Mouse (Mus musculus) heart, postnatal 0 days (tissue): ENCODE results near the gene Zmpste24. TPM values are rescaled to one million over a fixed set of nuclear protein-coding genes. Genes with fewer than 3 reads are reported as not detected.
A peak's percentile ranks its signal among the peaks of the same experiment; 100 is the strongest.
"Not testable (repeated sequence)": the region's sequence is repeated elsewhere in the genome, so short reads cannot be mapped to it uniquely, and the experiment has no call there.

ENCODE experiments used
- ATAC-seq: fragments of 200-750 bp; cut with Nextera tagmentation; 2 replicates; pipeline ENCODE4 v1.8.0; 2017; ENCODE audit warnings: low read depth, moderate number of reproducible peaks, moderate library complexity; ENCODE audit not compliant: insufficient read depth
- DNase-seq: peaks from one replicate; pipeline ENCODE4 v3.0.0-alpha.2; 2016; ENCODE audit warnings: low spot score
- H3K27ac ChIP-seq: fragments of 300-500 bp; sonication (generic); 2 replicates; pipeline ENCODE4 v1.5.1; 2014; ENCODE audit warnings: low read depth, mild to moderate bottlenecking
- H3K27me3 ChIP-seq: fragments of 300-500 bp; sonication (generic); 2 replicates; pipeline ENCODE4 v1.6.1; 2014; ENCODE audit warnings: low read length, mixed read lengths; ENCODE audit not compliant: control insufficient read depth, insufficient read depth
- H3K36me3 ChIP-seq: fragments of 300-500 bp; sonication (generic); replicated peaks from 2 replicates; pipeline ENCODE4 v1.6.1; 2014; ENCODE audit warnings: low read length, mixed read lengths; ENCODE audit not compliant: control insufficient read depth, insufficient read depth
- H3K4me1 ChIP-seq: fragments of 300-500 bp; sonication (generic); 2 replicates; pipeline ENCODE4 v1.6.1; 2014; ENCODE audit warnings: antibody characterized with exemption; ENCODE audit not compliant: control insufficient read depth, insufficient read depth
- H3K4me2 ChIP-seq: fragments of 300-500 bp; sonication (generic); 2 replicates; pipeline ENCODE4 v1.6.1; 2014; ENCODE audit warnings: low read depth, mild to moderate bottlenecking, low read length, moderate library complexity
- H3K4me3 ChIP-seq: fragments of 300-500 bp; sonication (generic); 2 replicates; pipeline ENCODE4 v1.5.1; 2014; ENCODE audit warnings: low read depth, low read length
- H3K9ac ChIP-seq: fragments of 300-500 bp; sonication (generic); replicated peaks from 2 replicates; pipeline ENCODE4 v1.6.1; 2014; ENCODE audit warnings: low read depth, low read length, mixed read lengths
- H3K9me3 ChIP-seq: fragments of 300-500 bp; sonication (generic); replicated peaks from 2 replicates; pipeline ENCODE4 v1.6.1; 2016; ENCODE audit warnings: low read length; ENCODE audit not compliant: control insufficient read depth
- CTCF ChIP-seq: IDR thresholded peaks from 2 replicates; pipeline ENCODE4 v1.5.1; 2016; ENCODE audit warnings: antibody characterized with exemption, control low read depth, low read depth
- EP300 ChIP-seq: IDR thresholded peaks from 2 replicates; pipeline ENCODE4 v1.6.1; 2016; ENCODE audit warnings: antibody characterized with exemption, low read depth
- WGBS: fragments of 180-500 bp; shearing (Covaris S2); extraction: QIAGEN DNeasy Blood & Tissue Kit; methylation state at CpG from one replicate; pipeline ENCODE4 v1.1.7; 2014; 5-methylcytosine and 5-hydroxymethylcytosine counted together
- polyA plus RNA-seq: library from polyadenylated mRNA; unstranded; fragments of >200 nt; fragmentation: Nextera tagmentation; extraction: Ambion mirVana; gene quantifications from 2 replicates; pipeline ENCODE4 v1.2.1, GENCODE M21; 2015
- total RNA-seq: library from RNA; depleted of rRNA; stranded (reverse); fragments of >200 nt; gene quantifications from 2 replicates; pipeline ENCODE4 v1.2.3, GENCODE M21; 2014; ENCODE audit warnings: low replicate concordance

Zmpste24 gene
- total and polyA plus RNA-seq, 2 experiments from 2014 or later, result 11.1 to 17.0 TPM

GRCm38 (mm10) chr4:121080395-121080794, 17.6 kb downstream of the Zmpste24 start:
- Histone ChIP-seq H3K9me3 (no peaks in the 10 kb centered on the region), H3K27me3 (no peaks in the 10 kb centered on the region), H3K27ac (no peak overlapping the region), H3K4me2 (no peak overlapping the region), H3K4me1 (no peaks in the 10 kb centered on the region), H3K36me3 (peaks cover 74% of the 10 kb centered on the region), H3K4me3 (no peak overlapping the region), H3K9ac (no peak overlapping the region)
- DNase-seq (no peak), ATAC-seq (no peak)
- no peak for TF ChIP-seq EP300
- TF ChIP-seq CTCF, result no peak
- 80% methylated on average over 1 of the region's 1 CpGs for WGBS

- Histone ChIP-seq H3K9ac (no peak overlapping the region), H3K4me1 (no peaks in the 10 kb centered on the region), H3K4me3 (no peak overlapping the region), H3K4me2 (no peak overlapping the region), H3K9me3 (no peaks in the 10 kb centered on the region), H3K27ac (no peak overlapping the region), H3K27me3 (no peaks in the 10 kb centered on the region), H3K36me3 (peaks cover 75% of the 10 kb centered on the region)
- 74% methylated on average over 3 of the region's 3 CpGs for WGBS
- ATAC-seq (no peak), DNase-seq (no peak)
- TF ChIP-seq EP300 (no peak), CTCF (no peak)
Measured at GRCm38 (mm10) chr4:121077915-121078646, 20.0 kb downstream of the Zmpste24 start.

- TF ChIP-seq EP300, result no peak
- no peak for TF ChIP-seq CTCF
Measured at GRCm38 (mm10) chr4:121074250-121074649, 23.8 kb downstream of the Zmpste24 start.

GRCm38 (mm10) chr4:121065336-121065735, 32.7 kb downstream of the Zmpste24 start:
- WGBS, result 44% methylated on average over 2 of the region's 2 CpGs
- Histone ChIP-seq H3K4me2 (no peak overlapping the region), H3K4me3 (no peak overlapping the region), H3K9ac (no peak overlapping the region), H3K4me1 (no peaks in the 10 kb centered on the region), H3K36me3 (peaks cover 47% of the 10 kb centered on the region), H3K27me3 (no peaks in the 10 kb centered on the region), H3K9me3 (no peaks in the 10 kb centered on the region), H3K27ac (no peak overlapping the region)
- ATAC-seq, result peak; percentile 57
- TF ChIP-seq EP300 (no peak), CTCF (no peak)
- no peak for DNase-seq

More at GRCm38 (mm10) chr4:121074250-121074649, 23.8 kb downstream of the Zmpste24 start:
- no peaks in the 10 kb centered on the region for H3K27me3 ChIP-seq
- no peak overlapping the region for H3K9ac ChIP-seq
- no peaks in the 10 kb centered on the region for H3K4me1 ChIP-seq
- no peaks in the 10 kb centered on the region for H3K9me3 ChIP-seq
- ATAC-seq, result no peak
- H3K36me3 ChIP-seq, result peaks cover 59% of the 10 kb centered on the region
- no peak overlapping the region for H3K27ac ChIP-seq
- no peak overlapping the region for H3K4me3 ChIP-seq
- 90% methylated on average over 4 of the region's 4 CpGs for WGBS
- H3K4me2 ChIP-seq, result no peak overlapping the region
- DNase-seq, result no peak

- peaks cover 28% of the 10 kb centered on the region for H3K36me3 ChIP-seq
- not testable (repeated sequence) for H3K9ac ChIP-seq, H3K27ac ChIP-seq, H3K4me3 ChIP-seq, H3K27me3 ChIP-seq, H3K9me3 ChIP-seq, DNase-seq, H3K4me2 ChIP-seq, ATAC-seq, H3K4me1 ChIP-seq
- 58% methylated on average over 10 of the region's 10 CpGs for WGBS
Measured at GRCm38 (mm10) chr4:121059218-121059617, 38.8 kb downstream of the Zmpste24 start.

GRCm38 (mm10) chr4:121057032-121057431, 41.0 kb downstream of the Zmpste24 start:
- Histone ChIP-seq H3K9ac (no peak overlapping the region), H3K27me3 (peaks cover 9% of the 10 kb centered on the region), H3K27ac (no peak overlapping the region), H3K4me2 (no peak overlapping the region), H3K4me3 (no peak overlapping the region), H3K4me1 (0 out of 2 replicates have a peak, but pooled peaks cover 5% of the 10 kb centered on the region), H3K36me3 (peaks cover 22% of the 10 kb centered on the region), H3K9me3 (no peaks in the 10 kb centered on the region)
- TF ChIP-seq EP300, result no peak
- DNase-seq (no peak), ATAC-seq (no peak)
- WGBS, result 36% methylated on average over 2 of the region's 2 CpGs
